11 mouse cellular contexts compared by ENCODE assay signal in the genomic region with DNA sequence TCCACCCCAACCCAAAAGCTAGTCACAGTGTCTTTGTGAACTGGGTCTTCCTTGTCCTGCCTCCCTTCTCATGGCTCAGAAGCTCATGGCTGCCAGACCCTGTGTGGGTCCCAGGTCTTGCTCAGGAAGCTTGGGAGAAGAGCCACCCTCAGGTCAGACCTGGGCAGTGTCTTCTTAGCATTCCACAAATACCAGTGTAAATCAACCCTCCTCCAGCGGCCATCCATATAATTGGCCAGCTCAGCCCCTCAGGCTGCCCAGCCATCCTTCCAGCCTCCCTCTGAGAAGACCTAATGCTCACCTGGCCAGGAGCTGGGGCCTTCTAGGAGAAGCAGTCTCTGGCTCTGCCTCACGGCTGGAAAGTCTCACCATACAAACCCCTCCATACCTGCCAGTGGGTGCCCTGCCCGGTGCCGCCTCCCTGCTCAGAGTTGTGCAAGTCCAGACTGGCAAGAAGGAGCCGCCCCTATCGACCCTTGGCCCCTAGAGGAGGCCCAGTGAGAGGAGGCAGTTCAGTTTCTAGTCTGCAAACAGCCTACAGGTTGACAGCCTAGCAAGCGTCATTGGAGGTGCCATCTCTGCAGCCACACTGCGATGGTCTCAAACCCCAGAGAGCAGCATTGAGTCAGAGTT. TPM values are rescaled to one million over a fixed set of nuclear protein-coding genes. Genes with fewer than 3 reads are reported as not detected.
DNase-seq lines count a peak whose midpoint lies in the region; ATAC-seq and TF ChIP-seq lines count a peak whose summit lies in the region.
"Had no signal": no experiment of that assay in that cellular context is flagged by ENCODE, and none has a peak within 500 bp of the region (broad histone marks: within the 10 kb centered on the region; RNA-seq: fewer than 3 reads in every experiment).

A gene (minus strand): TSS at position 448 of the 633 bp plus-strand sequence.

- H3K27ac ChIP-seq in embryonic facial prominence, embryonic 15.5 days (replicated peaks) = peak within 1 kb of the TSS; percentile 56
- H3K27ac ChIP-seq in kidney, adult 2 months (ENCODE audit: insufficient read depth, low read depth, low read length) = no peak within 1 kb of the TSS
- H3K27ac ChIP-seq in limb, embryonic 11.5 days (replicated peaks; ENCODE audit: low read depth, low read length) = no peak within 1 kb of the TSS
- no peak within 1 kb of the TSS for H3K27ac ChIP-seq in forebrain, embryonic 13.5 days
- H3K27ac ChIP-seq: limb, embryonic 13.5 days had no signal

- no peaks in the 10 kb centered on the region for H3K27me3 ChIP-seq in embryonic facial prominence, embryonic 15.5 days
- no peaks in the 10 kb centered on the region for H3K27me3 ChIP-seq in kidney, adult 2 months (replicated peaks; ENCODE audit: control insufficient read depth, insufficient read depth, low read length)
- no peaks in the 10 kb centered on the region for H3K27me3 ChIP-seq in limb, embryonic 11.5 days (ENCODE audit: control insufficient read depth, insufficient read depth, low read length)
- H3K27me3 ChIP-seq in forebrain, embryonic 13.5 days = no peaks in the 10 kb centered on the region
- H3K27me3 ChIP-seq: limb, embryonic 13.5 days had no signal

- DNase-seq in kidney, adult 2 months = peak; percentile 78
- DNase-seq in limb, embryonic 11.5 days (ENCODE audit: low spot score) = peak; percentile 26
- DNase-seq in lung, postnatal 36 days = peak; percentile 73
- DNase-seq in embryo, embryonic 9.5 days (ENCODE audit: extremely low spot score) = no peak
- DNase-seq in heart, adult 9 months (ENCODE audit: low spot score in 2 of 2) = no peak
- DNase-seq: heart, adult 11 months; heart, postnatal 4 days; thymus, adult 2 months had no signal

- TF ChIP-seq POLR2A in kidney, adult 2 months (IDR thresholded peaks at IDR 0.05; ENCODE audit: low read depth, low read length) = no peak

- H3K4me2 ChIP-seq in embryonic facial prominence, embryonic 15.5 days (replicated peaks) = no peak within 1 kb of the TSS
- H3K4me2 ChIP-seq in limb, embryonic 11.5 days (ENCODE audit: low read depth, severe bottlenecking) = no peak within 1 kb of the TSS
- no peak within 1 kb of the TSS for H3K4me2 ChIP-seq in forebrain, embryonic 13.5 days
- H3K4me2 ChIP-seq: limb, embryonic 13.5 days had no signal

- 59% methylated on average over 8 of the region's 8 CpGs for WGBS in embryonic facial prominence, embryonic 15.5 days
- WGBS in kidney, adult 2 months = 38% methylated on average over 8 of the region's 8 CpGs
- 67% methylated on average over 8 of the region's 8 CpGs for WGBS in limb, embryonic 11.5 days
- WGBS in forebrain, embryonic 13.5 days = 81% methylated on average over 8 of the region's 8 CpGs

- H3K36me3 ChIP-seq in embryonic facial prominence, embryonic 15.5 days = no peaks in the 10 kb centered on the region
- no peaks in the 10 kb centered on the region for H3K36me3 ChIP-seq in kidney, adult 2 months (ENCODE audit: control insufficient read depth, insufficient read depth, low read length)
- no peaks in the 10 kb centered on the region for H3K36me3 ChIP-seq in limb, embryonic 11.5 days (ENCODE audit: control insufficient read depth, insufficient read depth, low read length)
- H3K36me3 ChIP-seq in forebrain, embryonic 13.5 days (ENCODE audit: poor library complexity, severe bottlenecking) = no peaks in the 10 kb centered on the region
- H3K36me3 ChIP-seq: limb, embryonic 13.5 days had no signal

- no peak for ATAC-seq in embryonic facial prominence, embryonic 15.5 days (ENCODE audit: insufficient number of reproducible peaks, low FRiP score, low TSS enrichment, low read depth)
- no peak for ATAC-seq in limb, embryonic 11.5 days (ENCODE audit: insufficient number of reproducible peaks, low FRiP score, low TSS enrichment, low read depth)
- ATAC-seq in forebrain, embryonic 13.5 days = no peak

- H3K9me3 ChIP-seq in embryonic facial prominence, embryonic 15.5 days (replicated peaks) = no peaks in the 10 kb centered on the region
- H3K9me3 ChIP-seq in limb, embryonic 11.5 days (ENCODE audit: control insufficient read depth, low read length) = no peaks in the 10 kb centered on the region
- H3K9me3 ChIP-seq in forebrain, embryonic 13.5 days (replicated peaks) = no peaks in the 10 kb centered on the region
- H3K9me3 ChIP-seq: limb, embryonic 13.5 days had no signal

- TF ChIP-seq CTCF in kidney, adult 2 months (conservative IDR thresholded peaks at IDR 0.05; ENCODE audit: insufficient read depth, insufficient read length, low read depth, low read length) = no peak

- H3K9ac ChIP-seq in embryonic facial prominence, embryonic 15.5 days = no peak within 1 kb of the TSS
- H3K9ac ChIP-seq in limb, embryonic 11.5 days (ENCODE audit: low read length) = no peak within 1 kb of the TSS
- no peak within 1 kb of the TSS for H3K9ac ChIP-seq in forebrain, embryonic 13.5 days
- H3K9ac ChIP-seq: limb, embryonic 13.5 days had no signal

- 0 out of 2 replicates have a peak within 1 kb of the TSS, but pooled peaks have one; percentile 2 for H3K4me3 ChIP-seq in embryonic facial prominence, embryonic 15.5 days (replicated peaks)
- peak within 1 kb of the TSS; percentile 16; the same call in 1 of the 2 replicates for H3K4me3 ChIP-seq in kidney, adult 2 months (ENCODE audit: insufficient read depth, low read depth, low read length)
- no peak within 1 kb of the TSS for H3K4me3 ChIP-seq in limb, embryonic 11.5 days (ENCODE audit: low read depth, low read length)
- no peak within 1 kb of the TSS for H3K4me3 ChIP-seq in forebrain, embryonic 13.5 days
- H3K4me3 ChIP-seq: limb, embryonic 13.5 days had no signal

- H3K4me1 ChIP-seq in embryonic facial prominence, embryonic 15.5 days = peaks cover 21% of the 10 kb centered on the region; the same call in 1 of the 2 replicates
- H3K4me1 ChIP-seq in kidney, adult 2 months (ENCODE audit: control insufficient read depth, insufficient read depth, low read length) = peaks cover 3% of the 10 kb centered on the region; the same call in 1 of the 2 replicates
- no peaks in the 10 kb centered on the region for H3K4me1 ChIP-seq in limb, embryonic 11.5 days (ENCODE audit: control insufficient read depth, insufficient read depth, low read length)
- no peaks in the 10 kb centered on the region for H3K4me1 ChIP-seq in forebrain, embryonic 13.5 days

RNA-seq across cellular contexts. Expression of the gene that starts here (rescaled TPM):
- 18.3 and 21.8 TPM in 2 replicates for polyA plus RNA-seq in embryonic facial prominence, embryonic 15.5 days (2015; fragmentation: Nextera tagmentation; extraction: Ambion mirVana)
- 7.9 and 10.4 TPM in 2 replicates for polyA plus RNA-seq in kidney, adult 2 months (2012; rRNA removed)
- 0.16 and 0.25 TPM in 2 replicates for polyA plus RNA-seq in limb, embryonic 11.5 days (2014; fragmentation: Nextera tagmentation; extraction: Ambion mirVana)
- polyA plus RNA-seq in forebrain, embryonic 13.5 days (2015; fragmentation: Nextera tagmentation; extraction: Ambion mirVana) = 0.08 and 0.16 TPM in 2 replicates

Comparison
In these comparisons a context has a peak if more than half of its experiments do, and no peak if none do; other contexts are left out.
1. Peak in DNase-seq in limb, embryonic 11.5 days; RNA of the gene not detected or under 1 TPM.
2. H3K4me3 ChIP-seq: peak in embryonic facial prominence, embryonic 15.5 days (single experiment) and kidney, adult 2 months (single experiment); none in limb, embryonic 11.5 days (single experiment) and forebrain, embryonic 13.5 days (single experiment).
3. DNase-seq: peak in kidney, adult 2 months (single experiment) and lung, postnatal 36 days (single experiment); none in embryo, embryonic 9.5 days (single experiment) and heart, adult 9 months (0 of 2).